Comparison of ENCODE assay signal across 8 mouse cellular contexts in genomic region chr13:33002950-33003349, GRCm38 (mm10). TPM values are rescaled to one million over a fixed set of nuclear protein-coding genes. Genes with fewer than 3 reads are reported as not detected.
DNase-seq lines count a peak whose midpoint lies in the region; ATAC-seq and TF ChIP-seq lines count a peak whose summit lies in the region.

Gene Serpinb9, plus strand, starts transcription at chr13:33003250.

- no peaks in the 10 kb centered on the region for H3K79me2 ChIP-seq in C2C12 (ENCODE audit: control insufficient read depth, insufficient read depth)

- peak within 1 kb of the TSS; percentile 52 for H3ac ChIP-seq in C2C12 (ENCODE audit: control insufficient read depth, insufficient read length, low read depth)

- no peak for ATAC-seq in heart, embryonic 11.5 days (replicated peaks; ENCODE audit: insufficient number of reproducible peaks, low FRiP score, low TSS enrichment)
- no peak for ATAC-seq in erythroblast, adult 5-6 weeks (replicated peaks; ENCODE audit: low FRiP score, poor library complexity, severe bottlenecking)
- no peak for ATAC-seq in liver, embryonic 13.5 days (ENCODE audit: low read depth)

- DNase-seq in heart, postnatal 10 days = no peak
- DNase-seq in liver, embryonic 13.5 days = no peak
- DNase-seq in cerebellum, adult 11 months = no peak
- no peak for DNase-seq in frontal cortex, postnatal 14 days (ENCODE audit: low spot score in 2 of 2)
- DNase-seq in urinary bladder, postnatal 10 days (ENCODE audit: low spot score) = no peak

- H3K4me1 ChIP-seq in heart, embryonic 11.5 days (ENCODE audit: control insufficient read depth, insufficient read depth, low read length) = no peaks in the 10 kb centered on the region
- H3K4me1 ChIP-seq in liver, embryonic 13.5 days (replicated peaks) = peaks cover 35% of the 10 kb centered on the region

- H3K79me3 ChIP-seq in C2C12 (ENCODE audit: low read depth) = no peaks in the 10 kb centered on the region

- no peaks in the 10 kb centered on the region for H3K36me3 ChIP-seq in heart, embryonic 11.5 days (ENCODE audit: control insufficient read depth, insufficient read depth, low read length)
- no peaks in the 10 kb centered on the region for H3K36me3 ChIP-seq in C2C12 (ENCODE audit: control insufficient read depth, insufficient read depth)
- no peaks in the 10 kb centered on the region for H3K36me3 ChIP-seq in liver, embryonic 13.5 days

- TF ChIP-seq CTCF in C2C12 (IDR thresholded peaks at IDR 0.05; ENCODE audit: control insufficient read depth, insufficient read depth, insufficient read length) = no peak

- H3K4me3 ChIP-seq in heart, embryonic 11.5 days (ENCODE audit: low read depth, low read length) = peak within 1 kb of the TSS; percentile 38
- H3K4me3 ChIP-seq in C2C12 (ENCODE audit: insufficient read depth, poor library complexity, severe bottlenecking) = peak within 1 kb of the TSS; percentile 28
- peak within 1 kb of the TSS; percentile 62 for H3K4me3 ChIP-seq in liver, embryonic 13.5 days (replicated peaks)

- H3K9ac ChIP-seq in heart, embryonic 11.5 days (ENCODE audit: low read depth, low read length) = peak within 1 kb of the TSS; percentile 77
- H3K9ac ChIP-seq in liver, embryonic 13.5 days = peak within 1 kb of the TSS; percentile 71

- peak within 1 kb of the TSS; percentile 66 for H3K27ac ChIP-seq in heart, embryonic 11.5 days (ENCODE audit: low read depth, low read length)
- H3K27ac ChIP-seq in liver, embryonic 13.5 days = peak within 1 kb of the TSS; percentile 91

- intact Hi-C loops in heart, postnatal 10 days (cut with DNase I) = no loop called here

- H3K4me2 ChIP-seq in heart, embryonic 11.5 days = peak within 1 kb of the TSS; percentile 72
- H3K4me2 ChIP-seq in liver, embryonic 13.5 days = peak within 1 kb of the TSS; percentile 77

- 83% methylated on average over 3 of the region's 3 CpGs for WGBS in heart, embryonic 11.5 days (ENCODE audit: insufficient replicate concordance)
- WGBS in liver, embryonic 13.5 days (ENCODE audit: insufficient replicate concordance) = 88% methylated on average over 3 of the region's 3 CpGs

- H3K9me3 ChIP-seq in heart, embryonic 11.5 days (replicated peaks; ENCODE audit: control insufficient read depth, low read length) = no peaks in the 10 kb centered on the region
- H3K9me3 ChIP-seq in liver, embryonic 13.5 days (replicated peaks) = no peaks in the 10 kb centered on the region

- no peaks in the 10 kb centered on the region for H3K27me3 ChIP-seq in heart, embryonic 11.5 days (ENCODE audit: control insufficient read depth, insufficient read depth, low read length)
- no peaks in the 10 kb centered on the region for H3K27me3 ChIP-seq in C2C12 (ENCODE audit: control insufficient read depth, insufficient read depth, insufficient read length)
- no peaks in the 10 kb centered on the region for H3K27me3 ChIP-seq in liver, embryonic 13.5 days

TF ChIP-seq in C2C12, 6 proteins besides CTCF, POLR2A, EP300 and RAD21:
- TF ChIP-seq USF1 (IDR thresholded peaks at IDR 0.05; ENCODE audit: low read depth) (no peak), MAX (IDR thresholded peaks at IDR 0.05) (no peak), FOSL1 (IDR thresholded peaks at IDR 0.05; ENCODE audit: insufficient read depth, low read length, poor library complexity, severe bottlenecking) (no peak), MYOG (IDR thresholded peaks at IDR 0.05; ENCODE audit: control insufficient read depth, extremely low read depth, insufficient read length) (no peak), MYOD1 (IDR thresholded peaks at IDR 0.05; ENCODE audit: control insufficient read depth, insufficient read length, low read depth) (no peak), CEBPB (IDR thresholded peaks at IDR 0.05; ENCODE audit: low read depth) (no peak)

RNA-seq across cellular contexts. Expression of gene Serpinb9, which starts in this region (rescaled TPM):
- polyA plus RNA-seq in heart, embryonic 11.5 days (2014; fragmentation: Nextera tagmentation; extraction: Ambion mirVana) = 5.8 and 7.9 TPM in 2 replicates
- total RNA-seq in heart, postnatal 10 days (2021) = 10 to 100 TPM in 1 of 2 experiments, 1 to 10 TPM in 1; 6.9 to 10.1 TPM
- polyA plus RNA-seq in C2C12 (2012; fragmentation: generic; extraction: Trizol) = 4.0 TPM
- 10.9 and 13.3 TPM in 2 replicates for total RNA-seq in erythroblast, adult 5-6 weeks (2015; ENCODE audit: low replicate concordance)
- 10.1 and 11.4 TPM in 2 replicates for total RNA-seq in erythroblast, adult 5-6 weeks (2017; ENCODE audit: low replicate concordance)
- polyA plus RNA-seq in liver, embryonic 13.5 days (2015; fragmentation: Nextera tagmentation; extraction: Ambion mirVana) = 2.1 and 2.2 TPM in 2 replicates
